Mouse (Mus musculus) CD4-positive, CD25-positive, alpha-beta regulatory T cell, adult 2 months (primary cell): ENCODE results near the gene Lgr6.

Experiments
- DNase-seq: peaks from one replicate; pipeline ENCODE4 v3.0.0-alpha.2; 2012; ENCODE audit warnings: low read depth, low spot score

The Lgr6 gene

DNA sequence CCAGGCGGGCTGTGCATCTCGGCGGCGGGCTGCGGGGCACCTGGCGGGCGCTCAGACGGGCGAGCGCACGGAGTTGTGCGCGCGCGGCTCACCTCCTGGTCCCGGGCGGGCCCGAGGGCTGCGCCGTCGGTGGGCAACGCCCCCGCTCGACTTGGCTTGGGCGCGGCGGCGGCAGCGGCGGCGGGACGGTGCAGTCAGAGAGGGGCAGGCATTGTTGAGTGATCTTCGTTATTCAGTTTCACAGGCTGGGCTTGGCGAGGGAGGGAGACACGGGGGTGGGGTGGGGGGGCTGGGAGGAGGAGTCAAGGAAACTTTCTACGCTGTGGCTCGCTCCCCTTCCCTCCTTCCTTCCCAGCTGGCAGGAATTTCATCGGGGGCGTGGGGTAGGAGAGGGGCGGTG is at the start of gene Lgr6:
Lgr6 (minus strand) TSS at position 153 of the 400 bp plus-strand sequence.
- DNase-seq, result peak; percentile 61

DNA sequence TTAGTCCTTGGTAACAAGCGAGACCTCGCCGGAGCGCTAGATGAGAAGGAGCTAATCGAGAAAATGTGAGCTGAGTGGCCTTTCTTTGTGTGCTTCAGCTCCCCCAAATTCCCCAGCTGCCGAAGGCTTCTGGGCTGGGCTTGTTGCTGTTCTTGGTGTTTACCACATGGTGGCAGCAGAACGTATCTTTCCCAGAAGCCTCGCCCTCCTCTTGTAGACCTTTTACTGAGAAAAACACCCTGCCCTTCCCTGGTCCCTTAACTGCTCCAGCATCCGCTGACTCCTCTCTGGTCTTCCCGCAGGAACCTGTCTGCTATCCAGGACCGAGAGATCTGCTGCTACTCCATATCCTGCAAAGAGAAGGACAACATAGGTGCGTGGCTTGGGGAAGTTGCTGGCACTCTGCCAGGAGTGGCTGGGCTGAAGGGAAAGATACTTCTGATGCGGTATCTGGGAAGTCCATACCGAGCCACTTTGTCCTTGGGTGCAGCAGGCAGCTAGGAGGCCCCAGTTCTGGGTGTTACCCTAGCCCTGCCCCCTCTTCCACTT is 49.4 kb upstream of the Lgr6 start:
- peak; percentile 85 for DNase-seq

DNA sequence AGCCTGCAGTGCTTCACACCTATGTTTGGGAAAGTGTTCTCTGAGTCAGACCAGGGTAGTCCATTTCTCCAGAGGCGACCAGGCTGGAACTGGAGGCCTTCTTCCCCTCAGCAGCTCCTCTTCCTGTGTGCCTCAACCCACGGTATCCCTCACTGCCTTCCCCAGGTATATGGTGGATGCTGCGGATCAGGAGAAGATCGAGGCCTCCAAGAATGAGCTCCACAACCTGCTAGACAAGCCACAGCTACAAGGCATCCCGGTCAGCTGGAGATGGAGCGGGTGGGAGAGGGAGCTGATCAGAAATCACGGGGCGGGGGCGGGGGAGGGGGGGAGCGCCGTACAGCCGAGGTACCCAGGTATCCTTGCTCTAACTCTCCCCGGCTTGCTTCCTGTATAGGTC is 48.9 kb upstream of the Lgr6 start:
- no peak for DNase-seq

DNA sequence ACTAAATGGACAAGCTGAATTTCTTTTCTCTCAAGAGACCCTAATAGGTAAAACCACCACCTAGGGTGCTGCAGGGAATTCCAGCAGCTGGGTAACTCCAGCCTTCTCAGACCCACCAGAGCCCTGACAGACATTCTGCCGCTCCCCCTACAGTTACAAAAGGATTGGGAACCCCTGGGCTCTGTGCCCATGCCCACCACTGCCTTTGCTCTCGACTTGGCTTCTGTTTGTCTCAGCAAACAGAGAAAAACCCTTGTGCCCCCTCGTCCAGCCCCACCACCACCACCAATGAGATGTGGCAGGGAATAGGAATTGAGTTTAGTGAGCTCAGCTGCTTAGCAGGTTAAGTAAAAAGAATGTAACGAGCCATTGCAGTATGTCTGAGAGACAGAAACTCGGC is 43.9 kb upstream of the Lgr6 start:
- DNase-seq, result no peak

DNA sequence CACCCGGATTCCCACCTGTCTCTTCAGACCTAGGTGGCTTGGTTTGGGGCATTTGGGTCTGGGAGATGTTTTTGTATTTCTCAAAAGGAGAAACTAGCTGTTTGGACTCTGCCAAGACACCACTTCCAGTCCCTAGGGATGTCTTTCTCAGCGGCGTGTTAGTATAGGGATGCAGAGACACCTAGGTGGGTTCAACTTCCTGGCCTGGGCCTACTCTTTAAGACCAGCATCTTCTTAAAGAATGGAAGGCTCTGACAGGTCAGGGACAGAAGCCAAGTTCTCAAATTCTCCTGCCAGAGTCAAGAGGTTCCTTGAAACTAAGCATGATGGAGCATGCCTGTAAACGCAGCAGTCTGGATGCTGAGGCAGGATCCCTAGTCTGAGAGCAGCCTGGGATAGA is 43.4 kb upstream of the Lgr6 start:
- no peak for DNase-seq

DNA sequence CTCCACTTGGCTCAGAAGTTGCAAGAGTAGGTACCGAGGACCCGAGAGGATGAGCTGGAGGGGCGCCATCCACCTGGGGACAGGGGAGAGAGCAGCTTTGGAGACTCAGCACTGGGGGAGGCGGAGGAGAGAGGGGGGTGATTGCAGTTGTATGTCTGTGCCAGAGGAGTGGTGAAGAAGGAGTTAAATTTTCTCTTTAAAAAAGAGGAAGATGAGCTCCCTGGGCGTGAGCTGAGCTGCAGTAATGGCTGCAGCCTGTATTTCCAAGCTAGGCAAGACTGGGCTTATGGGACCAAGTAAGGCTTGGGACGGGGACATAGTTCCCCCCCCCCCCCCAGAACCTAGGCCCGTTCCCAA is 42.6 kb upstream of the Lgr6 start:
- DNase-seq, result no peak

DNA sequence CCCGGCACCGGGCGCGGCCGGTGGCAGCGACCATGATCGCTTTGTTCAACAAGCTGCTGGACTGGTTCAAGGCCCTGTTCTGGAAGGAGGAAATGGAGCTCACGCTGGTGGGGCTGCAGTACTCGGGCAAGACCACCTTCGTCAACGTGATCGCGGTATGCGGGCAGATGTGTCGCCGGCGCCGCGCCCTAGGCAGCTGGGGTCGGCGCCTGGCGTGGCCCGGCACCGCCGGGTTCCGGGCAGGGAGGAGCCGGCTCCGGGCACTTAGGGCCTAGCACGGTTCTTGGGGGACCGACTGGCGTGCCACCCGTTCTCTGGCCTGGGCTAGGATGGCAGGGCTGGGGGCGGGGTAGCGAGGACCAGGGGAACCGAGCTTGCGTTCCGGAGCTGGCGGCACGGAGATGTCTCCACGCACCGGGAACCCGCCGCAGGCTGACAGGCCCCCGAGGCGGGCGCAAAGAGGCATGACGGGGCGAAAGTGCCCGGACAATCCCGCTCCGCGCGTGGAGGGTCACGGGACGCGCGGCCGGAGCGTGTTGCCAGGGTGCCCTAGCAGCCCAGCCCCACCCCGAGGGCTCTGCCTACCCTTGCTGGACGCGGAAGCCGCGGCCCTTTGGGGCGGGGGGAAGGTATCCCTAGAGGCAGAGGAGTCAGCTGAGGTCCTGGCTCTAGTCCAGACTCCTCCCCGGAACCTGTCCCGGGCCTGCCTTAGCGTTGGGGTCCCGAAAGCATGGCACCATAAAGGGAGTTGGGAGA is 42.0 kb upstream of the Lgr6 start:
- DNase-seq, result peak; percentile 61

DNA sequence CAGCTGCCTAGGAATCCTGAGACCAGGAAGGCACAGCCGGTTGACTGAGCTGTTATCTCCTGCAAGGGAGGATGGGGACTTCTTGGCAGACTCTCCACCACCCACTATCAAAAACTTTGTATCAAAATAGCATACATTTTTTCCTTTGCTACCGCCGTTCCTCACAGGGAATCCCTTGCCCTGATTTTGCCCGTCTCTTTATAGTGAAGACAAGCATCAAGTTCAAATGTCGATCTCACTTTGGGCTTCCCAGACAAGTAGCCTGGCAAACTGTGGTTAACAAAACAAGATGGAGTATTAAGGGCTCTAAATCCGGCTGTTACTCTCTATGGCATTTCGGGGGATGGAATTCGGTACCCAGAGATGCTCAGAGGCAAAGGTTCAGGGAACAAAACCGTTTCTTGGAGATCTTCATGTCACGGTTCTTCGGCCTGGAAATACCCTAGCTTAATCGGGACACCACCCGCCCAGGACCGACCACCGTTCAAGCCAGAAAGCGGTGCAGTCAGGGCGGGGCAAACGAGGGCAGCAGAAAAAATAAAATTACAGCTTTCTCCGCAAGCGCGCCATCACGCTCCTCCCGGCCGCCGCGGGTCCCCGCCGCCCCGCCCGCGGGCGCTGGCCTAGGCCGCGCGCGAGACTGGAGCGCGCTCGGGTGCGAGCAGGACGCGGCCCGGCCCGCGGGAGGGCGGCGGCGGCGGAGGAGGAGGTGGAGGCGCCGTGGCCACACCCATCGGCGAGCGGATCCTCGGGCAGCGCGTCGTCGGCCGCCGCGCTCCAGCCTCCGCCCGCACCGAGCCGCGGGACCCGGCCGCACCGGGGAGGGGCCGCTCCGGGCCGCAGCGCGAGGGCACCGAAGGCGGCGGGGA is 41.2 kb upstream of the Lgr6 start, which contains the start of gene Arl8a:
Arl8a (plus strand) TSS at position 748 of the 869 bp plus-strand sequence.
- DNase-seq, result peak; percentile 87

DNA sequence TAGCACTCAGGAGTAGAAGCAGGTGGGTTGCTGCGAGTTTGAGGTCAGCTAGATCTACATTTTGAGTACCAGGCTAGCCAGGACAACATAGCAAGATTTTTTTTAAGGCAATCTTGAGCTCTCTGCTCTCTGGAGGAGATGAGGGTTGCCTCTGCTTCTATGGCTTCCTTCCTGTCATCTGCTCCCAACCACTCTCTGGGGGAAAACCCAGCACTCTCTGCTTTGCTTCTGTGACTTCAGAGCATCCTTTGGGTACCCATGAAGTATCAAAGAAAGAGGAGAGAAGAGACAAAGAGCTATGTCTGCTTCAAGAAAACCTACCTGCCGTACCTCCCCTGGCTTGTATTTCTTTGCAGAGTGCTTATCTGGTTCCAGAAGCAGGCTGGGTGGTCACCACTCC is 38.9 kb upstream of the Lgr6 start:
- DNase-seq, result peak; percentile 58

DNA sequence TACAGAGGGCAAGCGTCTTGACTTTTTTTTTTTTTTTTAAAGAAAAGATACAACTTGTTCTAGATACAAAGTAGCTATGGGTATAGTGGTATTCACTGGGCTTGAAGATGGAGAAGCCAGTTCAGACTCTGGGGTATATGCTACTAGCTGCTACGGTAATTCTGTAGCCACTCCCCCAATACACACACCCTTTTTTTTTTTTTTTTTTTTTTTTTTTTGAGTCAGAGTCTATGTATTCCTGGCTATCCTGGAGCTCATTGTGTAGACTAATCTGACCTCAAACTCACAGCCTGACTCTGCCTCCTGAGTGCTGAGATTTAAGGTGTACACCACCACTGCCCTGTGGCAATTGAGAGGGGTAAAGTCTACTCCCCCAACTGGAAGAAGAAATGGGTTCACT is 37.4 kb upstream of the Lgr6 start:
- no peak for DNase-seq

DNA sequence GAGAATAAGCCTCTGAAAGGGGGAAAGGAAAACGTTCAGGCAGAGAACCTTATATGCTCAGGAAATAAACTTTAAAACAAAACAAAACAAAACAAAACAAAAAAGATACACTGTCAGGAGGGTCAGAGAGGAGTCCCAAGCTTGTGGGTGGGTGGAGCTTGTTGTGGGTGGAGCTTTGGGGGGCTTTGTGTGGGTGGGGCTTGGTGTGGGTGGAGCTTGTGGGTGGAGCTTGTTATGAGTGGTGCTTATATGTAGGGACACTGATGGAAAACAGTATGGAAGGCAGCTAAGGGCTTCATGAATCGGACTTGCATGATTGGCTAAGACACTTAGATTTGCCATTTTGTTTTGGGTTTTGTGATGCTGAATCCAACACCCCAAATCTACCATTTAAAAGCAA is 34.8 kb upstream of the Lgr6 start:
- DNase-seq, result peak; percentile 52

DNA sequence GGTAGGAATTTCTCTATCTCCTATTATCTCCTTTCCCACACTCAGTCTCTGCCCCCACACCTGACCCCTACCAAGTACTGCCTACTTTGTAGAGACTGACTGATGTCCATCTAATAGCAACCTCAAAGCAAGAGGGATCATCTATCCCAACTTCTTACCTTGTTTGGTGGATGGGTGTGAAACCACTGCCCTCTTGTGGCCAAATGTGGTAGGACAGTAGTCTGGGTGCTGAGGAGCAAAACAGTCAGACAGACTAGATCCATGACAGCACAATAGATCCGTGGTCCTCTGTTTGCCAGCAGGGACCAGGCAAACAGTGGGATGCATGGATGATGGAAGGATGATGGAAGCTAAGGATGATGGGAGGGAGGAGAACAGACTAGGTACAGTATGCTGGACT is 31.4 kb upstream of the Lgr6 start:
- peak; percentile 92 for DNase-seq

DNA sequence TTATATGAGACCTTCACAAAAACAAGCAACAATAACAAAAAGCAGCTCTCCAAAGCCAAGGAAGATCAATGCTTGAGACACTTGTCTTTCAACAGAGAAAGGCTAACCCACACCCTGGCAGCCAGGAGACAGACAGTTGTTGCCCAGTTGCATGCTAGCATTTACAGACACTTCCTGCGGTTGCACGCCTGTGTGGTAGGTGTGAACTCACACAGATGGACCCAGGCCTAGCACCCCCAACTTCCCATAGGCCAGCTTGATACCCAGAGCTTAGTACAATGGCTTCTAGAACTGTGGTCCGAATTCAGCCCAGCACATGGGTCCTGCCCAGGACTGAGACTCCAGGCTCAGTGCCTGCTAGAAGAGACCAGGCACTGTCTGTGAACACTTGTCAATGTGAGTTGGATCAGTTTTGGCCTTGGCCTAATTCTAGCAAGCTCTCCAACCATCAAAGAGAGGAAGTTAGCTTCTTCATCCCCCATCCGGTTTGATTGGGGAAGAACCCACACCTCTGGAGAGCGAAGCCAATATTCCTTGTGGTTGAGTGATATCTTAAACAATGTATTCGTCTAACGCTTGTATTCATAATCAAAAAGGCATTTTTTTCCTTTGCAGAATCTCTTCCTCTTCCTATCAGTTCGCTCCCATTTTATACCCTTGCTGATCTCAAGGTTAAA is 30.2 kb upstream of the Lgr6 start:
- peak; percentile 28 for DNase-seq

DNA sequence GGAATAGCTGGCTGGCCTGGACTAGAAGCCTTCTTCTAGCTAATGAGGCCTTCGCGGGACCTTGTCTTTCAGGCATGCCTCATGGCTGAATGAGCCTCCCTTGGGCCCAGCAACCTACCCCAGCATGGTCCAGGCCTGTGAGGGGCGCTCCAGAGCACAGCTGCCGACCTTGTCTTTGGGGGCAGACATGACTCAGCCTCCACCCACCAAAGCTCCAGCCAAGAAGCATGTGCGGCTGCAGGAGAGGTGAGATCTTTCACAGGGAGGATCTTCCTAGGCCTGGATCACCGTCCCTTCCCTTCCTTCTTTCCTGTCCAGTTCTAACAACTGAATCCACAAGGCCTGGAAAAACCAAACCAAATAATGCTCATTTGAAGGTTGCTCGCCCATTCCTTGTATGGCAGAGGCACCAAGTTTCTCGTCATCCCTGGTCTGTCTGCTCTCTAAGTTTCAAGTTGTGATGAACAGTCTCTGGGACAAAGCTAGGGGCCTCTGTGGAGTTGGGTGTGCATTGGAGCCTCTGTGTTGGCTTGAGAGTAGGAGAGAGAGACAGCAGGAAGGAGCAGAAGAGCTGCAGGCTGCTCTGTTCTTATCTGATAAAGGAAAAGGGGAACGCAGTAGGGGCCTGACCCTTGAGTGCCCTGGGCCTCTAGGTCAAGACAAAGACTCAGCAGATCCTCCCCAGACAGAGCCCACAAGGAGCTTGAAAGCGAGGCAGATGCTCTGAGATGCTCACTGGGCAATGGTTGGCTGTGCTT is 28.8 kb upstream of the Lgr6 start:
- peak; percentile 56 for DNase-seq

DNA sequence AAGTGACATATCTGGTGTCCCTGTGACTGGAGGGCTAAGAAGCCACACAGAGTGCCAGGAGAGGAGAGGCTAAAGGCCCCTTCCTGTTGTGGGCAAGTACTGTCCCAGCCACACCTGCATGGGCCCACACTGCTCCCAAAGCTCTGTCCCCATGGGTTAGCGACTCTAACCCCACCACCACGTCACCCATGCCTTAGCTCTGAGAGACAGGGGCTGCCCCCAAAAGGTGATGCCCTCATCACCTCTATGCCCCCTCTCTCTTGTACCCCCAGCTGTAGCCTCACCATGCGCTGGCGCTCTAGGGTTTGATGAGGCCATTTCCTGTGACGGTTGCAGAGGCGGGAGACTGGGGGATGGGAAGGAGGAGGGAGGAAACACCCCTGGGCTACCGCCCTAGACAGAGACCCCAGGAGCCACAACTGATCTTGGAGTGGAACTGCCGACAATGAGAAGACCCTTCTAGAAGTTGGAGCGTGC is 27.9 kb upstream of the Lgr6 start:
- DNase-seq, result peak; percentile 78

DNA sequence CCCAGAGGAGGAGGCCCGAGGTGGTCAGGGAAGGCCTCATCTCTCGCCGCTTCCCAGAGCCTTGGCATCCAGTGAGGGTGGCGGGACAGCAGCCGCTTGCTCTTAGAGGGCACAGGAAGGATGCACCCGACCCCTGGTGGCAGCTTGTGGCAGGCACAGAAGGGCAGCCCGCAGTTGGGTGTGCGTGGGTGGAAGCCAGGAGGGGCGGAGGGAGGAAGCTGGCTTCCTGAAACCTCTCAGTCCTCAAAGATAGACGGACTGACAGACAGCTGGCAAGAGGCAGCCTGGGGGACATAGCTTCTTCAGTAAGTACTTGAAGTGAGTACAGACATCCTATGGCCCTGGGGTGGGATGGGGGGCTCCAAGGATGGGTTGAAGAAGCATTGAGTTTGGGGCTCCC is 27.4 kb upstream of the Lgr6 start, which contains the start of gene Ptpn7:
Ptpn7 (plus strand) TSS at position 228 of the 400 bp plus-strand sequence.
- DNase-seq, result peak; percentile 96

DNA sequence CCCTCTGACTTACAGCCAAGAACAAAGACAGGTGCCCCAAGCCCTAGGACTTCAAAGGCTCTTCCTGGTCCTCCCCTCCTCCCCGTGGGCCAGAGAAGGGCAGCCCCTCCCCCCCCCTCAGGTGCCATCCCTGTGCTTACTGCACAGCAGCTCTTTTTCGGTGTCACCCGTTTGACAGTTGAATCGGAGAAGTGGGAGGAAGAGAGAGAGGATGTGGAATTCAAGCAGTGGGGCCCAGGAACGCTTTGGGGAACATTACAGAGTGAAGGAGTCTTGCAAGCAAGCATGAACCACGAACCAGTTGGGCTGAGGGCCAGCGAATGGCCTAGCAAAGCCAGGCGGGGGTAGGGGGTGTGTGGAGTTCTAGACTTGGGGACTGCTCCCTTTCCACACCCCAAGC is 26.5 kb upstream of the Lgr6 start:
- DNase-seq, result peak; percentile 56

DNA sequence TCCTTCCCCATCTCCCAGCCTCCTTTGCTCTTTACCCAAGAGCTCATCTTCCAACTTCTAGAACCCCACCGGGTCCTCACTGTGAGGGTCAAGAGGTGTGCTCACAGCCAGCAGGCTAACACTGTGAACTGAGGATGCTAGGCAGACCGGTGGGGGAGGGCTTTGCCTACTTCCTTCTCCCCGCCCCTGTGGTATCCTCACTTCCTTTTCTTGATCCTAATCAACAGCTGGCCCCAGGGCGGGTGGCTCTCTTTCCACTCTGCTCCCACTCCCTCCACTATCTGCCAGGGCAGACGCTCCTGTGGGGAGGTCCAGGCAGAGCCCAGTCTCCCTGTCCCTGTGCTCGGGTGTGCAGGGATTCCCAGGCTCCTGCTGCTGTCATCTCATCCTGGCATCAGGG is 26.0 kb upstream of the Lgr6 start:
- DNase-seq, result peak; percentile 78

DNA sequence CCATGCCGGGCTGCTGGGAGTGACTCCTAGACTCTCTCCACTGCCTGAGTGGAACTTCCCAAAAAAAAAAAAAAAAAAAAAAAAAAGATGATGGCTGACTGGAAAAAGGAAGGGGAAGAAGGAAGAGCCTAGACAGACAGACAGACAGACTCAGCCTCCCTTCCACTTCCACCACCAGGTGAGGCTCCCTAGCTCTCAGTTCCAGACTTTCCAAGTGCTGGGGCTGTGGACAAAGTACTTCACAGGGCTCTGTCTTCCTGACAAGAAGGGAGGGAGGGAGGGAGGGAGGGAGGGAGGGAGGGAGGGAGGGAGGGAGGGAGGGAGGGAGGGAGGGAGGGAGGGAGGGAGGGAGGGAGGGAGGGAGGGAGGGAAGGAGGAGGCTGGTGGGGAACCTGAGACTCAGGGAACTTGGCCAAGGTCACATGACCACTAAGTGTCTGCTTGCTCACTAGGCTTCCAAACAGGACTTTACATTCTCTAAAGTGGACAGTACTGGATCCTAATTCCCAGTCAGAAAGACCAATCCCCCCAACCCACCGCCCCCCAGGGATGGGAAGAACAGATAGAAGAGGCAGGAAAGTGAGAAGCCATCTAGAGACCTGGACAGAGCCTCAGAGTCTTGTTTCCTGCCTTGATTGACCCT is 25.4 kb upstream of the Lgr6 start:
- peak; percentile 37 for DNase-seq

DNA sequence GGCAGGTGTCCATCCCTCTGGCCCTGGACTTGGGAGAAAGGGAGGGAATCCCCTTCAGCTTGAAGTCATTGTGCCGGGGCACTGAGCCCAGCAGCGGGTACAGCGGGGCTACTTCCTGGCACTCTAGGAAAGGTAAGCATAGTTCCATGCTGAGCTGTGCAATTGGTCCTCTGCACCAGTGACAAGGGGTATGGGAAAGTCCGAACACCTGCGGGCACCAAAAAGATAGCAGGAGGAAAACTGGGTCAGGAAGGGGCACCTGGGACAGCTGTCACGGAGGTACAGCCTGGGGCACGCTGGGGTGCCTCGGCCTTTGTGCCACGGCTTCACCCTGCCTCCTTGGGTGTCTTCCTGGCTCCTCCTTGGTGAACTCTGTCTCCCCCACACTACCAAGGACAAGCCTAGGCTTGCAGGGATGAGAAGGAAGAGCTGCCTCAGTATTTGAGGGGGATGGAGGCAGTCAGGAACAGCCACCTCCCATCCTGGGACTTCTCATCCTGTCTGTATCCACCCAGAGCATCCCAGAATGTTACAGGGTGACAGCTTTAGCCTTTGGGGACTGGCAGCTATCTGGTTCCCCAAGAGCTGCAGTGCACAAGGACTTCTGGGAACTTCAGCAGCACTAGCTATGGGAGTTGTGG is 24.6 kb upstream of the Lgr6 start:
- peak; percentile 43 for DNase-seq
